Comparison of ENCODE assay signal across 8 mouse cellular contexts in the genomic region with DNA sequence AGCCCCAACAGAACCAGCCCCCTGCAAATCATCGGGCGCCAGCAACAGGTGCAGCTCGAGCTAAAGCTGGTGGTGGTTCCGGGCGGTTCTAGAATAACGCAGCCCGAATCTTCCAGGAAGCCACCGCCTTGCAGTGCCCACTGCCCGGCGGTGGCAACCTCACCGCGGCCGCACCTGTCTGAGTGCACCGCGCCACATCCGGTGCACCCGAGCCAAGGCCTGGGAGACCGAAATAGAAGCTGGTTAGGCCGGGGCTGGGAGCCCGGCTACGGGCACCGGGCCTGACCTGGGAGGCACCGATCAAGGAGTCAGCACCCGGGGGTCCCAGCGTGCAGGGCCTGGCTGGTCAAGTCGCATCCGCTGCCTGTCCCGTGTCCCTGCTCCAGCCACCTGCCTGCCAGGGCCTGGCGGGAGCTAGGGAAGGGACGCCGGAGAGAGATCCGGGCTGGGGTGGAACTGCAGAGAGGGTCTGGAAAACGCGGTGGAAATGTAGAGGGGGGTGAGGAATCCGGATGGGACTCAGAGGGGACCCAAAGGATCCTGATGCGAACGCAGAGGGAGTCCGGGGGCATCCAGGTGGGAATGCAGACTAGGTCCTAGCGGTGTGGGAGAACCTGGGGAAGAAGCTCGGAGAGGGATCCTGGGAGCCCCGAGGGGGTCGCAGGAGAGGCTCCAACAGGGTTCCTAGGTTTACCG. TPM values are rescaled to one million over a fixed set of nuclear protein-coding genes. Genes with fewer than 3 reads are reported as not detected.
DNase-seq lines count a peak whose midpoint lies in the region; ATAC-seq and TF ChIP-seq lines count a peak whose summit lies in the region.

No protein-coding gene starts in this region.

- WGBS in hindbrain, embryonic 16.5 days = 1% methylated on average over 40 of the region's 43 CpGs
- 2% methylated on average over 43 of the region's 43 CpGs for WGBS in liver, embryonic 13.5 days (ENCODE audit: insufficient replicate concordance)
- WGBS in thymus, adult 2 months = under 1% methylated on average over 43 of the region's 43 CpGs

- TF ChIP-seq POLR2A in thymus, adult 2 months (IDR thresholded peaks at IDR 0.05; ENCODE audit: control insufficient read depth, extremely low read depth, insufficient read depth, low read length, poor library complexity) = 0 out of 2 replicates have a peak, but pooled peaks have one; percentile 13

- no peaks in the 10 kb centered on the region for H3K36me3 ChIP-seq in hindbrain, embryonic 16.5 days (ENCODE audit: control insufficient read depth, insufficient read depth, low read length)
- no peaks in the 10 kb centered on the region for H3K36me3 ChIP-seq in liver, embryonic 13.5 days
- H3K36me3 ChIP-seq in thymus, adult 2 months (ENCODE audit: control insufficient read depth, insufficient read depth, low read length) = no peaks in the 10 kb centered on the region

- H3K27ac ChIP-seq in hindbrain, embryonic 16.5 days (ENCODE audit: low read depth, low read length) = peak overlapping the region; percentile 78
- H3K27ac ChIP-seq in liver, embryonic 13.5 days = peak overlapping the region; percentile 13; the same call in 1 of the 2 replicates
- peak overlapping the region; percentile 70 for H3K27ac ChIP-seq in thymus, adult 2 months (ENCODE audit: control insufficient read depth, insufficient read depth, low read length)

- no peak; the same call in 1 of the 2 replicates for TF ChIP-seq CTCF in thymus, adult 2 months (IDR thresholded peaks at IDR 0.05; ENCODE audit: borderline replicate concordance, control insufficient read depth, extremely low read depth, insufficient read depth, low read length, poor library complexity)

- no peaks in the 10 kb centered on the region for H3K27me3 ChIP-seq in hindbrain, embryonic 16.5 days (replicated peaks; ENCODE audit: control insufficient read depth, insufficient read depth, low read length)
- peaks cover 10% of the 10 kb centered on the region; the same call in 1 of the 2 replicates for H3K27me3 ChIP-seq in liver, embryonic 13.5 days
- no peaks in the 10 kb centered on the region for H3K27me3 ChIP-seq in thymus, adult 2 months (ENCODE audit: control insufficient read depth, insufficient read depth, low read length)

- peak overlapping the region; percentile 94 for H3K4me2 ChIP-seq in hindbrain, embryonic 16.5 days (ENCODE audit: low read length)
- peak overlapping the region; percentile 97 for H3K4me2 ChIP-seq in liver, embryonic 13.5 days

- DNase-seq in layer of hippocampus, postnatal 36 days = peak; percentile 51 to 54
- DNase-seq in layer of hippocampus, postnatal 14 days (ENCODE audit: low spot score in 2 of 2) = no peak
- peak; percentile 78 for DNase-seq in cerebellum, adult 11-12 months
- DNase-seq in gastrocnemius, adult 18-20 months (ENCODE audit: low spot score) = peak; percentile 69
- DNase-seq in liver, embryonic 13.5 days = peak; percentile 31
- DNase-seq in naive thymus-derived CD4-positive, alpha-beta T cell, adult 2 months (ENCODE audit: low read depth) = peak; percentile 84
- DNase-seq in thymus, adult 2 months = peak; percentile 83

- peaks cover 13% of the 10 kb centered on the region for H3K4me1 ChIP-seq in hindbrain, embryonic 16.5 days (ENCODE audit: control insufficient read depth, insufficient read depth, low read depth, low read length)
- peaks cover 51% of the 10 kb centered on the region for H3K4me1 ChIP-seq in liver, embryonic 13.5 days (replicated peaks)
- peaks cover 44% of the 10 kb centered on the region for H3K4me1 ChIP-seq in thymus, adult 2 months (replicated peaks; ENCODE audit: control insufficient read depth, insufficient read depth, low read length)

- ATAC-seq in hindbrain, embryonic 16.5 days = peak; percentile 49
- peak; percentile 61 for ATAC-seq in liver, embryonic 13.5 days (ENCODE audit: low read depth)

- peak overlapping the region; percentile 87 for H3K9ac ChIP-seq in hindbrain, embryonic 16.5 days (ENCODE audit: low read depth, low read length)
- peak overlapping the region; percentile 84 for H3K9ac ChIP-seq in liver, embryonic 13.5 days

- H3K4me3 ChIP-seq in hindbrain, embryonic 16.5 days (ENCODE audit: low read length) = peak overlapping the region; percentile 89
- H3K4me3 ChIP-seq in liver, embryonic 13.5 days (replicated peaks) = peak overlapping the region; percentile 83
- H3K4me3 ChIP-seq in thymus, adult 2 months (ENCODE audit: control insufficient read depth, insufficient read depth, low read length) = peak overlapping the region; percentile 76

- H3K9me3 ChIP-seq in hindbrain, embryonic 16.5 days (ENCODE audit: control insufficient read depth, low read length) = no peaks in the 10 kb centered on the region
- H3K9me3 ChIP-seq in liver, embryonic 13.5 days (replicated peaks) = no peaks in the 10 kb centered on the region

RNA-seq across cellular contexts. Expression of gene Sema4d, which starts 0.7 kb away (rescaled TPM):
- 100 to 1,000 TPM in 1 of 2 experiments, 10 to 100 TPM in 1; 96.5 to 108 TPM for total RNA-seq in layer of hippocampus, postnatal 36 days (2021)
- total RNA-seq in layer of hippocampus, postnatal 14 days (2021) = 100 to 1,000 TPM; 154 to 165 TPM
- 100 to 1,000 TPM; 118 to 125 TPM for total RNA-seq in gastrocnemius, adult 18-20 months (2021)
- 14.3 and 17.9 TPM in 2 replicates for polyA plus RNA-seq in hindbrain, embryonic 16.5 days (2015; fragmentation: Nextera tagmentation; extraction: Ambion mirVana)
- 6.0 and 7.6 TPM in 2 replicates for polyA plus RNA-seq in liver, embryonic 13.5 days (2015; fragmentation: Nextera tagmentation; extraction: Ambion mirVana)
- polyA plus RNA-seq in thymus, adult 2 months (2012; rRNA removed) = 156 and 182 TPM in 2 replicates

RNA-seq across cellular contexts. Expression of gene Gadd45g, which starts 53.6 kb away (rescaled TPM):
- total RNA-seq in layer of hippocampus, postnatal 36 days (2021) = 10 to 100 TPM; 19.9 to 22.3 TPM
- 10 to 100 TPM; 24.0 to 27.8 TPM for total RNA-seq in layer of hippocampus, postnatal 14 days (2021)
- 100 to 1,000 TPM in 1 of 2 experiments, 10 to 100 TPM in 1; 43.0 to 114 TPM for total RNA-seq in gastrocnemius, adult 18-20 months (2021)
- polyA plus RNA-seq in hindbrain, embryonic 16.5 days (2015; fragmentation: Nextera tagmentation; extraction: Ambion mirVana) = 46.4 and 52.2 TPM in 2 replicates
- 19.5 and 20.8 TPM in 2 replicates for polyA plus RNA-seq in liver, embryonic 13.5 days (2015; fragmentation: Nextera tagmentation; extraction: Ambion mirVana)
- polyA plus RNA-seq in thymus, adult 2 months (2012; rRNA removed) = 15.0 and 16.2 TPM in 2 replicates

Comparison
In these comparisons a context has a peak if more than half of its experiments do, and no peak if none do; other contexts are left out.
1. DNase-seq: peak in layer of hippocampus, postnatal 36 days (2 of 2), cerebellum, adult 11-12 months (single experiment), gastrocnemius, adult 18-20 months (single experiment), liver, embryonic 13.5 days (single experiment), naive thymus-derived CD4-positive, alpha-beta T cell, adult 2 months (single experiment) and thymus, adult 2 months (single experiment); none in layer of hippocampus, postnatal 14 days (0 of 2).
2. H3K27ac ChIP-seq: peak in every context shown above with its lines; median percentile 78 in hindbrain, embryonic 16.5 days; 70 in thymus, adult 2 months; 13 in liver, embryonic 13.5 days.
3. Peak in every context shown above with its lines, with median percentiles within 50 percentile points of each other: H3K4me3 ChIP-seq.